Mouse (Mus musculus): ENCODE measurements around the gene Wipi1.
"Not testable (repeated sequence)": the region's sequence is repeated elsewhere in the genome, so short reads cannot be mapped to it uniquely, and the experiment has no call there.

Wipi1 gene

GRCm38 (mm10) chr11:109611303-109612149, at the start of gene Wipi1:
Gene Wipi1, minus strand, starts transcription at chr11:109611967.
- peak; percentile 95 for DNase-seq (ENCODE audit: low read depth, low spot score)

GRCm38 (mm10) chr11:109660526-109660925, 48.8 kb upstream of the Wipi1 start:
- DNase-seq (ENCODE audit: low read depth, low spot score), result not testable (repeated sequence)

GRCm38 (mm10) chr11:109656232-109656631, 44.5 kb upstream of the Wipi1 start:
- DNase-seq (ENCODE audit: low read depth, low spot score), result no peak

- no peak for DNase-seq (ENCODE audit: low read depth, low spot score)
Measured at GRCm38 (mm10) chr11:109654581-109654980, 42.8 kb upstream of the Wipi1 start.

- DNase-seq (ENCODE audit: low read depth, low spot score), result no peak
Measured at GRCm38 (mm10) chr11:109653201-109653600, 41.4 kb upstream of the Wipi1 start.

- no peak for DNase-seq (ENCODE audit: low read depth, low spot score)
Measured at GRCm38 (mm10) chr11:109652505-109652904, 40.7 kb upstream of the Wipi1 start.

GRCm38 (mm10) chr11:109651566-109652024, 39.8 kb upstream of the Wipi1 start:
- DNase-seq (ENCODE audit: low read depth, low spot score), result no peak

GRCm38 (mm10) chr11:109650788-109651565, 39.2 kb upstream of the Wipi1 start:
- DNase-seq (ENCODE audit: low read depth, low spot score), result peak; percentile 92

- DNase-seq (ENCODE audit: low read depth, low spot score), result peak; percentile 68
Measured at GRCm38 (mm10) chr11:109649975-109650701, 38.4 kb upstream of the Wipi1 start.

- no peak for DNase-seq (ENCODE audit: low read depth, low spot score)
Measured at GRCm38 (mm10) chr11:109649206-109649605, 37.4 kb upstream of the Wipi1 start, which contains the start of gene Prkar1a. Gene Prkar1a, plus strand, starts transcription at chr11:109649405.

GRCm38 (mm10) chr11:109648510-109648909, 36.7 kb upstream of the Wipi1 start:
- DNase-seq (ENCODE audit: low read depth, low spot score), result no peak

GRCm38 (mm10) chr11:109641498-109642222, 29.9 kb upstream of the Wipi1 start:
- DNase-seq (ENCODE audit: low read depth, low spot score), result no peak

- no peak for DNase-seq (ENCODE audit: low read depth, low spot score)
Measured at GRCm38 (mm10) chr11:109635871-109636395, 24.2 kb upstream of the Wipi1 start.

GRCm38 (mm10) chr11:109634928-109635327, 23.2 kb upstream of the Wipi1 start:
- DNase-seq (ENCODE audit: low read depth, low spot score), result no peak

GRCm38 (mm10) chr11:109629021-109629521, 17.3 kb upstream of the Wipi1 start:
- DNase-seq (ENCODE audit: low read depth, low spot score), result no peak

- no peak for DNase-seq (ENCODE audit: low read depth, low spot score)
Measured at GRCm38 (mm10) chr11:109628099-109628498, 16.3 kb upstream of the Wipi1 start.

GRCm38 (mm10) chr11:109627648-109628047, 15.9 kb upstream of the Wipi1 start:
- no peak for DNase-seq (ENCODE audit: low read depth, low spot score)

GRCm38 (mm10) chr11:109623238-109623637, 11.5 kb upstream of the Wipi1 start:
- no peak for DNase-seq (ENCODE audit: low read depth, low spot score)

GRCm38 (mm10) chr11:109622518-109623037, 10.8 kb upstream of the Wipi1 start:
- no peak for DNase-seq (ENCODE audit: low read depth, low spot score)

- DNase-seq (ENCODE audit: low read depth, low spot score), result no peak
Measured at GRCm38 (mm10) chr11:109621183-109621582, 9.4 kb upstream of the Wipi1 start.

All from embryo, embryonic 11.5 days (tissue).